Mouse (Mus musculus): ENCODE measurements at regions not wholly inside any gene's neighbourhood (a gene's known extent, or its start where the extent isn't known, plus 50 kb on each side); places are given as distances from the start of the nearest gene placed in this dataset.
"Not testable (repeated sequence)": the region's sequence is repeated elsewhere in the genome, so short reads cannot be mapped to it uniquely, and the experiment has no call there.

- DNase-seq (ENCODE audit: low spot score) = no peak
These were observed 168.5 kb upstream of the Cdkn3 start for GRCm38 (mm10) chr14:46591753-46592359.

- no peak for DNase-seq (ENCODE audit: low spot score)
These were observed 169.1 kb upstream of the Cdkn3 start for GRCm38 (mm10) chr14:46591211-46591610.

- no peak for DNase-seq (ENCODE audit: low spot score)
These were observed 174.2 kb upstream of the Cdkn3 start for GRCm38 (mm10) chr14:46586093-46586492.

- DNase-seq (ENCODE audit: low spot score) = no peak
These were observed 182.0 kb upstream of the Cdkn3 start for GRCm38 (mm10) chr14:46578051-46579000.

GRCm38 (mm10) chr14:46575889-46576288 is 184.5 kb upstream of the Cdkn3 start:
- no peak for DNase-seq (ENCODE audit: low spot score)

- DNase-seq (ENCODE audit: low spot score) = no peak
These were observed 184.9 kb upstream of the Cdkn3 start for GRCm38 (mm10) chr14:46575414-46575813.

- DNase-seq (ENCODE audit: low spot score) = no peak
These were observed 182.9 kb upstream of the Bmp4 start for GRCm38 (mm10) chr14:46573401-46573800.

- not testable (repeated sequence) for DNase-seq (ENCODE audit: low spot score)
These were observed 182.5 kb upstream of the Bmp4 start for GRCm38 (mm10) chr14:46572972-46573371.

GRCm38 (mm10) chr14:46571841-46572240 is 181.4 kb upstream of the Bmp4 start:
- DNase-seq (ENCODE audit: low spot score) = no peak

- DNase-seq (ENCODE audit: low spot score) = no peak
These were observed 178.8 kb upstream of the Bmp4 start for GRCm38 (mm10) chr14:46569273-46569672.

- DNase-seq (ENCODE audit: low spot score) = no peak
These were observed 176.9 kb upstream of the Bmp4 start for GRCm38 (mm10) chr14:46567411-46567780.

- DNase-seq (ENCODE audit: low spot score) = no peak
These were observed 176.4 kb upstream of the Bmp4 start for GRCm38 (mm10) chr14:46566681-46567410.

- DNase-seq (ENCODE audit: low spot score) = peak; percentile 20
These were observed 174.5 kb upstream of the Bmp4 start for GRCm38 (mm10) chr14:46564998-46565397.

GRCm38 (mm10) chr14:46562016-46562415 is 171.5 kb upstream of the Bmp4 start:
- DNase-seq (ENCODE audit: low spot score) = no peak

GRCm38 (mm10) chr14:46553239-46553638 is 162.8 kb upstream of the Bmp4 start:
- no peak for DNase-seq (ENCODE audit: low spot score)

- no peak for DNase-seq (ENCODE audit: low spot score)
These were observed 155.7 kb upstream of the Bmp4 start for GRCm38 (mm10) chr14:46546146-46546545.

GRCm38 (mm10) chr14:46539466-46540187 is 149.2 kb upstream of the Bmp4 start:
- DNase-seq (ENCODE audit: low spot score) = no peak

- DNase-seq (ENCODE audit: low spot score) = no peak
These were observed 145.7 kb upstream of the Bmp4 start for GRCm38 (mm10) chr14:46536002-46536762.

- DNase-seq (ENCODE audit: low spot score) = no peak
These were observed 142.2 kb upstream of the Bmp4 start for GRCm38 (mm10) chr14:46532697-46533096.

- no peak for DNase-seq (ENCODE audit: low spot score)
These were observed 140.0 kb upstream of the Bmp4 start for GRCm38 (mm10) chr14:46530452-46530851.

GRCm38 (mm10) chr14:46529086-46529715 is 138.7 kb upstream of the Bmp4 start:
- no peak for DNase-seq (ENCODE audit: low spot score)

All from urinary bladder, postnatal 25 days (tissue).